Mouse (Mus musculus) ES-Bruce4 (cell line): ENCODE results near the gene Gm17651. TPM values are rescaled to one million over a fixed set of nuclear protein-coding genes. Genes with fewer than 3 reads are reported as not detected.
A peak's percentile ranks its signal among the peaks of the same experiment; 100 is the strongest.

Experiments used
- H3K27ac ChIP-seq: 2 replicates; pipeline ENCODE4 v1.5.1; 2012; ENCODE audit warnings: low read length, inconsistent platforms; ENCODE audit not compliant: insufficient read depth
- H3K27me3 ChIP-seq: 2 replicates; pipeline ENCODE4 v1.6.1; 2012; ENCODE audit warnings: mild to moderate bottlenecking, low read length, inconsistent platforms; ENCODE audit not compliant: control insufficient read depth, poor library complexity, insufficient read depth, severe bottlenecking
- H3K36me3 ChIP-seq: 2 replicates; pipeline ENCODE4 v1.6.1; 2012; ENCODE audit warnings: inconsistent platforms, mild to moderate bottlenecking, low read length, moderate library complexity; ENCODE audit not compliant: control insufficient read depth, poor library complexity, insufficient read depth, severe bottlenecking
- H3K4me1 ChIP-seq: one replicate; pipeline ENCODE4 v1.8.1; 2011; ENCODE audit warnings: low read length; ENCODE audit not compliant: control insufficient read depth, insufficient read depth
- H3K4me3 ChIP-seq: 2 replicates; pipeline ENCODE4 v1.5.1; 2011; ENCODE audit warnings: low read depth, mild to moderate bottlenecking, low read length
- H3K9ac ChIP-seq: 2 replicates; pipeline ENCODE4 v1.6.1; 2012; ENCODE audit warnings: low read depth, mild to moderate bottlenecking, inconsistent platforms; ENCODE audit not compliant: poor library complexity, severe bottlenecking
- H3K9me3 ChIP-seq: replicated peaks from 2 replicates; pipeline ENCODE4 v1.6.1; 2012; ENCODE audit warnings: mild to moderate bottlenecking, low read length, inconsistent platforms; ENCODE audit not compliant: control insufficient read depth, poor library complexity, insufficient read depth, severe bottlenecking
- CTCF ChIP-seq: IDR thresholded peaks from one replicate; pipeline ENCODE4 v1.8.1; 2011; ENCODE audit warnings: low read depth, low read length
- EP300 ChIP-seq: IDR thresholded peaks from 2 replicates; pipeline ENCODE4 v1.6.1; 2011; ENCODE audit warnings: low read depth, low read length; ENCODE audit not compliant: insufficient read depth
- POLR2A ChIP-seq: IDR thresholded peaks from one replicate; pipeline ENCODE4 v1.8.1; 2011; ENCODE audit warnings: low read length; ENCODE audit not compliant: insufficient read depth
- polyA plus RNA-seq: library from polyadenylated mRNA; stranded (reverse); fragments of >200 nt; gene quantifications from 2 replicates; pipeline ENCODE4 v1.2.4, GENCODE M21; 2011; ENCODE audit warnings: low read depth; ENCODE audit not compliant: missing spikeins, insufficient read depth, insufficient read length

The Gm17651 gene
- polyA plus RNA-seq, 1 experiment = not detected

GRCm38 (mm10) chr3:97630746-97631145 lies 43.7 kb downstream of the Gm17651 start:
- TF ChIP-seq POLR2A (no peak), EP300 (no peak), CTCF (no peak)
- H3K36me3 ChIP-seq = no peaks in the 10 kb centered on the region
- H3K9me3 ChIP-seq = no peaks in the 10 kb centered on the region
- no peak overlapping the region for H3K4me3 ChIP-seq
- H3K4me1 ChIP-seq = no peaks in the 10 kb centered on the region
- no peak overlapping the region for H3K27ac ChIP-seq
- H3K9ac ChIP-seq = no peak overlapping the region
- H3K27me3 ChIP-seq = no peaks in the 10 kb centered on the region

- no peak overlapping the region for H3K27ac ChIP-seq
- H3K4me1 ChIP-seq = no peaks in the 10 kb centered on the region
- H3K36me3 ChIP-seq = no peaks in the 10 kb centered on the region
- TF ChIP-seq POLR2A = no peak
- TF ChIP-seq CTCF = no peak
- no peaks in the 10 kb centered on the region for H3K9me3 ChIP-seq
- no peaks in the 10 kb centered on the region for H3K27me3 ChIP-seq
- no peak overlapping the region for H3K4me3 ChIP-seq
- no peak overlapping the region for H3K9ac ChIP-seq
Measured at GRCm38 (mm10) chr3:97629941-97630340, 44.6 kb downstream of the Gm17651 start.

GRCm38 (mm10) chr3:97628391-97629001 lies 46.0 kb downstream of the Gm17651 start, which contains the start of gene Fmo5:
Gene Fmo5 (plus strand): TSS chr3:97628804.
- Histone ChIP-seq H3K36me3 (no peaks in the 10 kb centered on the region), H3K27ac (no peak within 1 kb of the TSS), H3K9ac (no peak within 1 kb of the TSS; the same call in 1 of the 2 replicates), H3K4me1 (no peaks in the 10 kb centered on the region), H3K27me3 (no peaks in the 10 kb centered on the region), H3K9me3 (no peaks in the 10 kb centered on the region), H3K4me3 (peak within 1 kb of the TSS; percentile 41)
- TF ChIP-seq EP300 (no peak), POLR2A (no peak)

- H3K27me3 ChIP-seq = no peaks in the 10 kb centered on the region
- no peaks in the 10 kb centered on the region for H3K9me3 ChIP-seq
- no peaks in the 10 kb centered on the region for H3K36me3 ChIP-seq
- no peak overlapping the region for H3K4me3 ChIP-seq
- TF ChIP-seq EP300 (no peak), CTCF (no peak), POLR2A (no peak)
- H3K4me1 ChIP-seq = no peaks in the 10 kb centered on the region
- H3K27ac ChIP-seq = no peak overlapping the region
- no peak overlapping the region; the same call in 1 of the 2 replicates for H3K9ac ChIP-seq
Measured at GRCm38 (mm10) chr3:97627893-97628292, 46.6 kb downstream of the Gm17651 start.

GRCm38 (mm10) chr3:97624611-97625010 lies 49.9 kb downstream of the Gm17651 start:
- no peak overlapping the region for H3K9ac ChIP-seq
- no peak overlapping the region for H3K27ac ChIP-seq
- TF ChIP-seq CTCF (no peak), EP300 (no peak), POLR2A (no peak)
- H3K4me1 ChIP-seq = no peaks in the 10 kb centered on the region
- H3K4me3 ChIP-seq = no peak overlapping the region
- no peaks in the 10 kb centered on the region for H3K36me3 ChIP-seq
- H3K9me3 ChIP-seq = no peaks in the 10 kb centered on the region
- H3K27me3 ChIP-seq = no peaks in the 10 kb centered on the region

Other genes starting within 250 kb of the Gm17651 start
- gene Chd1l, start 64.5 kb downstream of the Gm17651 start, polyA plus RNA-seq = 21.9 and 23.7 TPM in 2 replicates
- 1.3 and 2.0 TPM in 2 replicates for gene Fmo5, start 45.9 kb downstream of the Gm17651 start, polyA plus RNA-seq
- 17.6 and 21.2 TPM in 2 replicates for gene Prkab2, start 16.5 kb downstream of the Gm17651 start, polyA plus RNA-seq
- 13.5 and 16.8 TPM in 2 replicates for gene Pde4dip, start 214.0 kb upstream of the Gm17651 start, polyA plus RNA-seq
- gene Sec22b, start 226.5 kb upstream of the Gm17651 start, polyA plus RNA-seq = 76.9 and 78.9 TPM in 2 replicates